Mouse (Mus musculus): ENCODE data around the gene Olfr1354.

DNA sequence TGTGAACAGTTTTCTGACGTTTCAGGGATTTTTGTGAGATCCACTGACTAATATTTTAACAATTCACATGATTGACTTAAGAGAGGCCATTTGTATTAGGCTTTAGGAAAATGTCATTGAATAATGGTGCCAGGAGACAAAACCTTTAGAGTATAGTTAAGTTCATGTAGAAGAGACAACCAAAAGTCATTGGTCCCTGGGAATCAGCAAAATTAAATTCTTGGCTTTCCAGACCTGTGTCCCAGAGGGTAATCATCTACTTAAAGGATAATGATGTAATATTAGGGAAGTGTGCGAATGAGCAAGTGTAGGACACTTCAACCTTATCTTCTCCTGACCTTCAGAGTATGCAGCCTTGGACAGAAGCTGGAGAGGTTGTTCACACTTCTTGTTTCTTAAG is 37.7 kb upstream of the Olfr1354 start, which contains the start of gene Olfr1355:
- no peak for TF ChIP-seq CTCF (IDR thresholded peaks at IDR 0.05; ENCODE audit: extremely low read depth, insufficient read length, insufficient replicate concordance, low read depth, low read length)
- no peak for TF ChIP-seq POLR2A (IDR thresholded peaks at IDR 0.05; ENCODE audit: low read depth, low read length)

All from small intestine, adult 2 months (tissue).